Mouse (Mus musculus) heart, postnatal 0 days (tissue): ENCODE data around the gene Sh3bp5l.

Experiments used
- CTCF ChIP-seq: IDR thresholded peaks from 2 replicates; pipeline ENCODE4 v1.5.1; 2016; ENCODE audit warnings: antibody characterized with exemption, control low read depth, low read depth
- EP300 ChIP-seq: IDR thresholded peaks from 2 replicates; pipeline ENCODE4 v1.6.1; 2016; ENCODE audit warnings: antibody characterized with exemption, low read depth

DNA sequence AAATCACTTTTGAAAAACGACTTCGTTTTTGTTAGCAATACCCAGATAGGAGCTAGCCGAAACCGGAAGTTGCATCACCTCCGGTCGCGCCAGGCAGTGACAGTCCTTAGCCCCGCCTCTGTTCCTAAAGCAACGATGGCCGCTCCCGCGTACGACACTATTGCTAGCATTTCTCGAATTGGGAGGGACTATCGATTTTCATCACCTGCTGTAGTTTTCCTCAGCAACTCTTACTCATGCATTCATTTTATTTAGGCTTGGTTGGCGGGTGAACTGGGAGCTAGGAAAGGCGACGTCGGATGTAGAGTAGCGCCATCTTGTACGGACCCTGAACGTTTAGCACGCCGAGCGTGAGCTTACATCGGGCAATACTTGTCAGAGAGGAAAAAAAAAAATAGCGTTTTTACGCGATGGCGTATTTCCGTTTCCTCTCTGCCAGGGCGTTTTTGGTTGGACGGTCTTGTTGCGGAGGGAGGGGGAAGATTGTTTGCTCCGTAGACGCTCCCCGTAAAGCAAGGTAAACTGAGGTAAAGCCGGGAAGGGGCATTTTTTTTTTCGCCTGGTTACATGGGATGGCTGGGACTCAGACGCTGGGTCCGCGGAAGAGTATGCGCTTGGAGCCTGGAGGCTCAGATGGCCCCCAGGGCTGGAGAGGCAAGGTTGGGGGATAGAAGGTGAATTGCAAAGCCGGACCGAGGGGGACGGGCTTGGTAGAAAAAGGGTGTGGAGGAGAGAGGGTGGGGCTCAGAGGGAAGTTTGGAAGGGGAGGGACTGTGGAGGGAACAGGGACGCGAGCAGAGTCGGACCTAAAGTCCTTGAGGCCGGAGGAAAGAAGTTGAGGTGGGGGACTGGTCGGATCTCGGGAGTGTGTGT lies at the start of gene Sh3bp5l, which contains the start of gene Zfp672:
- TF ChIP-seq CTCF, result no peak
- no peak; the same call in 1 of the 2 replicates for TF ChIP-seq EP300
